Mouse (Mus musculus) cerebellum, adult 11 months (tissue): ENCODE data around the gene Spag7.

Experiments used
- DNase-seq: peaks from one replicate; pipeline ENCODE4 v3.0.0; 2022

The Spag7 gene

GRCm38 (mm10) chr11:70639976-70640375 lies 29.2 kb downstream of the Spag7 start:
- no peak for DNase-seq

DNA sequence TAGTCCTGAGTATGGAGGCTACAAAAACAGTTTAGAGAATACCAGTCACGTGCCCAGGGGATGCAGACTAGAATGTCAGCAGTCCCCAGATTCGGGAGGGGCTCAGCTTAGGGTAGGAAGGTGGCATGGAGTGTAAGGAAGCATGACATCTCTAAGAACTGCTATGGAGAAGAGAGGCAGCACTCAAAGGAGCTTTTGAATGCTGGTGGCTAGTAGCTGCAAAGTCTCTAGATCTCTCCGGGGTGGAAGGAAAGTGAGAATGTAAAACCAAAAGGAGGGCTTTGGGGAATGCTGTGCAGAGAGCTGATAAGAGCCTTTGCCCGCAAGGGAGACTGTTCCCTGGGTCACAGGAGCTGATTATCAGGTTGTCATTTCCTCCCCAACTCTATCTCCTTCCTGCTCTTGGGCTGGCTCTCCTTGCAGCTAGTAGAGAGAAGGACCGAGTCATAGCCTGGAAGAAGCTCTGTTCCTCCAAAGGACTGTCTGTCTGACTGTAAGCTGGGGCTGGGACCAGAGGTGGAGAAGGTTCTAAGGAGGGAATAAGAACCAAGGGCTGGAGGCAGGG lies 30.4 kb downstream of the Spag7 start, which contains the start of gene Gp1ba:
Gene Gp1ba (plus strand): TSS at position 409 of the 565 bp plus-strand sequence.
- DNase-seq = no peak

GRCm38 (mm10) chr11:70638293-70638692 lies 30.9 kb downstream of the Spag7 start:
- no peak for DNase-seq

GRCm38 (mm10) chr11:70637764-70638163 lies 31.5 kb downstream of the Spag7 start:
- no peak for DNase-seq

GRCm38 (mm10) chr11:70635601-70636000 lies 33.6 kb downstream of the Spag7 start:
- DNase-seq = no peak

GRCm38 (mm10) chr11:70630129-70630528 lies 39.1 kb downstream of the Spag7 start:
- no peak for DNase-seq

DNA sequence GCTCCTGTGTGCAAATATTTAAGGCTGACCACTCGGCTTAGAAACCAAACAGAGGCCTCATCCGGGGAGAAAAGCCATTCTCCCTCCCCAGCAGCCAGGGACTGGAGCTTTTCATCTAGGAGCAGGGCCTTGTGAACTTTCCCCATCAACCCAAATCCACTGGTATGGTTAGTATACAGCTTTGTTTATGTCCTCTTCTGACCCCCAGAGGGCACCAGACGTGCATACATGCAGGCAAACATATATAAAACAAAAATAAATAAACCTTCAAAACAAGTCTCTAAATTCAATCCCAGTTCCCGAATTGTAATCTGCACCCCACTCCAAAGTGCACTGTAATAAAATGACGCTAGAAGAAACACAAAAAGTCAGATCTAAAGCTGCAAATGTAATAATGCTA lies 39.7 kb downstream of the Spag7 start:
- no peak for DNase-seq

DNA sequence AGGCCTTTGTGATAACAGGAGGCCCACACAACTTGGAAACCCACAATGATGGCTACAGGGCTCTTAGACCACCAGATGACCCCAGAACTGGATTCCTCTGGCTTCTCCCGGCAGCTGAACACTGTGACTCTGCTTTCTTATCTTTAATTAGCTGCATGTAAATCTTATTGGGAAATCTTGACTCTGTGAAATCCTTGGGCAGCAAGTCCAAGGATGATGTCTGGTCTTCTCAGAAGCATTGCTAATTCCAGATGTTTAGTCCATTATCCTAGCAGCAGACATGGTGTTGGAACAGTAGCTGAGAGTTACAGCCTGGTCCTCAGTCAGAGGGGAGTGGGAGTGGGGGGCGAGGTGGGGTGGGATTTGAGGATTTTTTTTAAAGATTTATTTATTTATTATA lies 40.8 kb downstream of the Spag7 start:
- DNase-seq = no peak

DNA sequence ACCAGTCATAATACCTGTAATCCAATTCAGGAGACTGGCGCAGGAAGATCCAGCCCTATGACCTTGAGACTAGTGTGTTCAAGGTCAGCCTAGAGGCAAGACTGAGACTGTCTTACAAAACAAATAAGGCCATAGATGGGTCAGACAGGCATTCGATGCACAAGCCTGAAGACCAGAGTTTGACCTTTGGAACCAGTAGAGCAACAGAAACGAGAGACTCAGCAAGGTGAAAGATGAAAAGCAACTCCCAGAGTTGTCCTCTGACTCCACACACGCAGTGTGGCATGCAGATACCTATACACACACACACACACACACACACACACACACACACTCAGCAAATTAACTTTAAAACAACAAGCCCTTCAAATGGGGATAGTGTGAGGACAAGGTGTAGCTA lies 42.3 kb downstream of the Spag7 start:
- DNase-seq = no peak

DNA sequence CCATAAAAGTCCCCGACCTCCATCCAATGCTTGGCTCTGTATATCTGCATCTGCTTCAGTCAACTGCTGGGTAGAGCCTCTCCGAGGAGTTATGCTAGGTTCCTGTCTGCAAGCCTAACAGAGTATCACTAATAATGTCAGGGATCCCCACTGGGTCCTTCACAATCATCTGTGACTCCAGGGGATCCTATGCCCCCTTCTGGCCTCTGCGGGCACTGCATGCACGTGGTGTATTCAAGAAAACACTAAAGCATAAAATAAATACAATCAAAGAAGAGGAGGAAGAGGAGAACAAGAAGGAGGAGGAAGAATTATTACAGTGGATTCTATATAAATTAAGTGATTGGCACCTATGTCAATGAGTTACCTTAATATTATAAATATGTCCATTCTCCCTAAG lies 43.7 kb downstream of the Spag7 start:
- DNase-seq = no peak

GRCm38 (mm10) chr11:70623053-70623742 lies 46.0 kb downstream of the Spag7 start:
- no peak for DNase-seq

DNA sequence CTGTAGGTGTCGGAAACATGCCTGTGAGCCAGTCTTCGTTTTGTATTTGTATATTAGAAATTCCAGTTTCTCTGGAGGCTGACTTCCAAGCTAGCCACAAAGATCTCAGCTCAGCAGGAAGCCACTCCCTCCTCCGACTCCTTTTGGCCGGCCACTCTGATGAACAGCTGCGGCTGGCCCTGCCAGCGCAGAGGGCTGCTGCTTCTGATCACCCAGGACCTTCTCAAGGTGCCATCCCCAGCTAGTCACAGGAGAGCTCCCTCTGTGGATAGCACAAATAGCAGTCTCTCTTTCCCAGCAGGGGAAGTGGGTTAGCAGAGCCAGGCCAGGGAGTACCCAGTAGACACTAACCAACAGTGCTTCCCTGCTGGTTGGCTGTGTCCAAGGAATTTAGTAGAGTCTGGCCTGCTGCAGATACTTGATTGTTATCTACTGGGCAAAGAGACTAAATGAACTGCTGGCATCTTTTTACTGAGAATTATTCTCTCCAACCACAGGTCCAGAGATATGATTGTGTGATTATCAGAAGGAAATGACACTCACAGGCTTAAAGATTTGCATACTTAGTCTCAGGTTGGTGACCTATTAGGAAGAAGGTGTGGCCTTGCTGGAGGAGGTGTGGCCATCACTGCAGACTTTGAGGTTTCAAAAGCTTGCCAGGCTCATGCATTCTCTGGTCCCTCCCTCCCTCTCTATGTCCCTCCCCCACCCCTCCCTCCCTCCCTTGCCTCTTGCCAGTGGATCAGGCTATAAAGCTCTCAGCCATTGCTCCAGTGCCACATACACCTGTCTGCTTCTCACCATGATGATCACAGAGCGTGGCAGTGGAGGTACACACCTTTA lies 47.0 kb downstream of the Spag7 start:
- no peak for DNase-seq

- DNase-seq = no peak
Measured at GRCm38 (mm10) chr11:70619101-70619500, 50.1 kb downstream of the Spag7 start, which contains the start of gene Chrne. TSS of gene Chrne (minus strand) at chr11:70619216.

DNA sequence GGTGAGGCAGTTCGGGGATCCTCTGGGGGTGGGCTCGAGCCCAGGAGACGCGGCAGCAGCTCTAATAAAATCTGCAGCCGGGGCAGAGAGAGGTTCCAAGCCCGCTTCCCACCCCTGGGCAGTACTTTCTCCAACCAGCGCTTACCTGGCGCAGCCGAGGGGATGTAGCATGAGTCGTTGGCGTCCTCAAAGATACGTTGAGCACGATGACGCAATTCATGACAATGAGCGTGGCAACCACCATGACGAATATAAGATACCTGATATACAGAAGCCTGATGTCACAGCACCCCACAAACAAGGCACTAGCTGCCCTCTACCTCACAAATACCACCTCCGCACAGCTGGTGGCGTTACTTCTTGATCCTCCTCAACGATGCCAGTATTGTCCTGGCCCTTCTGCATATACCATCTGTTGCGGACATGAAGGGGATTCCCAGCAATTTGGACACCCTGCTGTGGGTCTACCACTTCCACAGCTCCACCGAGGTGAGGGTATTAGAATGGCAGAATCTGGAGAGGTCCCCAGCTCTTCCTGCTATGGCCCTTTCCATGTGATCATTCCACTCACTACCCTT lies 53.6 kb downstream of the Spag7 start, which contains the start of gene 4930544D05Rik:
Gene 4930544D05Rik (plus strand): TSS at position 333 of the 578 bp plus-strand sequence.
- DNase-seq = no peak

GRCm38 (mm10) chr11:70615074-70615473 lies 54.1 kb downstream of the Spag7 start:
- DNase-seq = no peak
